Mouse (Mus musculus): ENCODE measurements around the gene Iqgap1. TPM values are rescaled to one million over a fixed set of nuclear protein-coding genes. Genes with fewer than 3 reads are reported as not detected.

Gene Iqgap1
- total and polyA plus RNA-seq, 3 experiments, result 20.6 to 87.9 (median 58.8) TPM

GRCm38 (mm10) chr7:80799307-80799706 is 26.5 kb downstream of the Iqgap1 start:
- H3K79me2 ChIP-seq (ENCODE audit: control insufficient read depth, insufficient read depth, low read length, poor library complexity), result peaks cover 11% of the 10 kb centered on the region
- H3K9ac ChIP-seq (ENCODE audit: control insufficient read depth, low read depth, low read length, poor library complexity, severe bottlenecking), result no peak overlapping the region
- H3K9me3 ChIP-seq (replicated peaks; ENCODE audit: insufficient read depth, low read length), result no peaks in the 10 kb centered on the region
- H3K36me3 ChIP-seq (ENCODE audit: control insufficient read depth in 1 of 2, insufficient read depth in 2 of 2, low read length in 2 of 2), result peaks cover 0 to 12% of the 10 kb centered on the region in 2 experiments
- no peaks in the 10 kb centered on the region for H3K27me3 ChIP-seq (ENCODE audit: control insufficient read depth in 1 of 2, insufficient read depth in 2 of 2, low read length in 2 of 2)
- 0 out of 6 replicates have a peak, but pooled peaks of 1 of the 3 experiments have one; percentile 7 for TF ChIP-seq CTCF (IDR thresholded peaks at IDR 0.05 in 2 of 3, conservative IDR thresholded peaks at IDR 0.05 in 1 of 3; ENCODE audit: control insufficient read depth in 1 of 3, insufficient read depth in 1 of 3, low read depth in 2 of 3, low read length in 3 of 3, poor library complexity in 1 of 3, severe bottlenecking in 1 of 3)
- no peak for TF ChIP-seq ZMIZ1 (IDR thresholded peaks at IDR 0.05; ENCODE audit: low read depth, low read length)
- no peak for DNase-seq (ENCODE audit: low read depth, low spot score)
- H3K27ac ChIP-seq (ENCODE audit: control insufficient read depth, low read depth, low read length), result no peak overlapping the region
- H3K4me1 ChIP-seq (ENCODE audit: control insufficient read depth in 1 of 2, insufficient read depth in 2 of 2, low read length in 2 of 2), result peaks cover 0 to 11% of the 10 kb centered on the region in 2 experiments; a peak in 2 of 4 replicates
- no peak overlapping the region for H3K4me3 ChIP-seq (ENCODE audit: control insufficient read depth in 1 of 2, insufficient read depth in 1 of 2, low read depth in 2 of 2, low read length in 2 of 2)

GRCm38 (mm10) chr7:80796805-80797567 is 28.8 kb downstream of the Iqgap1 start:
- peaks cover 5% of the 10 kb centered on the region for H3K79me2 ChIP-seq (ENCODE audit: control insufficient read depth, insufficient read depth, low read length, poor library complexity)
- H3K4me1 ChIP-seq (ENCODE audit: control insufficient read depth in 1 of 2, insufficient read depth in 2 of 2, low read length in 2 of 2), result peaks cover 0 to 5% of the 10 kb centered on the region in 2 experiments; a peak in 2 of 4 replicates
- H3K36me3 ChIP-seq (ENCODE audit: control insufficient read depth in 1 of 2, insufficient read depth in 2 of 2, low read length in 2 of 2), result peaks cover 0 to 5% of the 10 kb centered on the region in 2 experiments
- H3K9ac ChIP-seq (ENCODE audit: control insufficient read depth, low read depth, low read length, poor library complexity, severe bottlenecking), result no peak overlapping the region
- no peaks in the 10 kb centered on the region for H3K9me3 ChIP-seq (replicated peaks; ENCODE audit: insufficient read depth, low read length)
- DNase-seq (ENCODE audit: low read depth, low spot score), result no peak
- H3K4me3 ChIP-seq (ENCODE audit: control insufficient read depth in 1 of 2, insufficient read depth in 1 of 2, low read depth in 2 of 2, low read length in 2 of 2), result no peak overlapping the region
- TF ChIP-seq GATA1 (IDR thresholded peaks at IDR 0.05; ENCODE audit: low read depth, low read length), result no peak
- no peak for TF ChIP-seq E2F4 (IDR thresholded peaks at IDR 0.05; ENCODE audit: borderline replicate concordance, low read depth, low read length)
- no peak for TF ChIP-seq SIN3A (IDR thresholded peaks at IDR 0.05; ENCODE audit: low read length)
- no peak for TF ChIP-seq POLR2A (IDR thresholded peaks at IDR 0.05; ENCODE audit: control insufficient read depth in 1 of 2, insufficient read depth in 1 of 2, low read depth in 1 of 2, low read length in 2 of 2, poor library complexity in 1 of 2)
- TF ChIP-seq EP300 (IDR thresholded peaks at IDR 0.05; ENCODE audit: low read depth in 1 of 2, low read length in 2 of 2), result no peak
- TF ChIP-seq TAL1 (IDR thresholded peaks at IDR 0.05; ENCODE audit: low read length), result no peak
- no peak for TF ChIP-seq POLR2AphosphoS2 (IDR thresholded peaks at IDR 0.05; ENCODE audit: low read length)
- no peak for TF ChIP-seq ZNF384 (IDR thresholded peaks at IDR 0.05; ENCODE audit: low read depth, low read length)
- no peak for TF ChIP-seq GABPA (IDR thresholded peaks at IDR 0.05; ENCODE audit: low read depth, low read length)
- no peak for TF ChIP-seq KAT2A (conservative IDR thresholded peaks at IDR 0.05; ENCODE audit: low read depth, low read length)
- TF ChIP-seq MYB (IDR thresholded peaks at IDR 0.05; ENCODE audit: low read depth, low read length), result no peak
- no peak for TF ChIP-seq MEF2A (IDR thresholded peaks at IDR 0.05; ENCODE audit: extremely low read depth, insufficient replicate concordance, low read depth, low read length, poor library complexity, severe bottlenecking)
- H3K27me3 ChIP-seq (ENCODE audit: control insufficient read depth in 1 of 2, insufficient read depth in 2 of 2, low read length in 2 of 2), result no peaks in the 10 kb centered on the region
- no peak overlapping the region for H3K27ac ChIP-seq (ENCODE audit: control insufficient read depth, low read depth, low read length)

Measured in MEL (cell line).